Mouse (Mus musculus): ENCODE measurements at regions not wholly inside any gene's neighbourhood (a gene's known extent, or its start where the extent isn't known, plus 50 kb on each side); places are given as distances from the start of the nearest gene placed in this dataset.

DNA sequence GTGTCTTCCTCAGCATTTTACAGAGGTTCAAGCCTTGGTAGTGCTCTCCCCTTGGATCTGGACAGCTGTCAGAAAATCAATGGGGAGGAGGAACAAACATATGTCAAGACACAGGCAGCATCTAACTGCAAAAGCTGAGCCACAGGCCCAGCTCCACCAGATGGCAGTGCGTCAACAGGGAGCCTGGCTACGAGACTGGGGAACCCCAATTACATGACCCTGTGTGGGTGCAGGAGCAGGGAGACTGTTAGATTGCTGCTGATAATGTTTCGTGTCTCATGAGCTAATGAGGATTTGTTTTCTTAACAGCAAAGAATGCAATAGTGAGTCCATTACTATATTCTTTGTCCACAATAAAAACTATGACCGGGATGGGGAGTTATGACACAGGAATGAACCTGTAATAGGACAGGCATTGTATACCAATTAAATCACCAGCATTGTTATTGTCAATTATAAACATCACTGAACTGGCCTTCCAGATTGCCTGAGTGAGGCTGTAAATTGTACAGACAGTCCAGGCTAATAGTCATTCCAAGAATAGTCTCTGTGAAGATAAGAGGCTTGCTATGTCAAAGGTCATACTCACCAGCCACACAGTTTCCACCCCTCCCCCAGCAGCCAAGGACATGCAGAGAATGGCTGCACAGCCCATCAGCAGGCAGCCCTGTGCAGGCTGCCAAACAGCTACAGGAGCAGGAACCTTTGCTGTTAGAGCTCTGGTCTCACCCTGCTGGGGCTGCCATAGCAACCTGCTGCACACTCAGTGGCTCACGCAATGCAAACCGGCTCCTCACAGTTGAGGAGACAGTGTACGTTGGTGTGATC is 58.8 kb upstream of the Barx2 start:
- DNase-seq (peak; percentile 64), ATAC-seq (peak; percentile 82)
- Histone ChIP-seq H3K9ac (replicated peaks) (no peak overlapping the region), H3K9me3 (ENCODE audit: low read length) (no peaks in the 10 kb centered on the region), H3K36me3 (replicated peaks; ENCODE audit: insufficient read depth, low read length) (no peaks in the 10 kb centered on the region), H3K27me3 (ENCODE audit: insufficient read depth, low read length) (no peaks in the 10 kb centered on the region), H3K4me1 (ENCODE audit: insufficient read depth) (peaks cover 6% of the 10 kb centered on the region), H3K4me3 (ENCODE audit: low read depth, low read length) (no peak overlapping the region), H3K4me2 (ENCODE audit: low read depth, low read length) (0 out of 2 replicates have a peak overlapping the region, but pooled peaks have one; percentile 27), H3K27ac (ENCODE audit: low read depth) (no peak overlapping the region)
- no peak for TF ChIP-seq EP300 (IDR thresholded peaks at IDR 0.05; ENCODE audit: low read depth)
- peak; percentile 89 for TF ChIP-seq CTCF (IDR thresholded peaks at IDR 0.05; ENCODE audit: low read depth)
- WGBS (ENCODE audit: insufficient replicate concordance), result 28% methylated on average over 7 of the region's 7 CpGs

DNA sequence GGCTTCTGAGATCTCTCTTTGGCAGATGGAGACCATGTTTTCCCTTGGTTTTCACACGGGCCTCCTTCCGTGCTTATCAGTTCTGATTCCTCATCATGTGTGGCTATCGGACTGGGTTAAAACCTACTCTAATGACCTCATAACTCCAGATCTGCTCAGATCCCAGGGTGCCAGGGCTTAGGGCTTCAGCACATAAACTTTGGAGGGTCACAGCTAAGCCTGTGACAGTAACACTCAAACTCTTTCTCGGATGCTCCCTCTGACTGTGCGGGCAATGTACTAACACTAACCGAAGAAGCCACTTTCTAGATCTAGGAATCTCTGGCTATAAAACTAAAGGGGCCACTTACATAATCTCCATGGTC is 59.3 kb upstream of the Barx2 start:
- DNase-seq (no peak), ATAC-seq (no peak)
- H3K4me2 ChIP-seq (ENCODE audit: low read depth, low read length), result no peak overlapping the region

DNA sequence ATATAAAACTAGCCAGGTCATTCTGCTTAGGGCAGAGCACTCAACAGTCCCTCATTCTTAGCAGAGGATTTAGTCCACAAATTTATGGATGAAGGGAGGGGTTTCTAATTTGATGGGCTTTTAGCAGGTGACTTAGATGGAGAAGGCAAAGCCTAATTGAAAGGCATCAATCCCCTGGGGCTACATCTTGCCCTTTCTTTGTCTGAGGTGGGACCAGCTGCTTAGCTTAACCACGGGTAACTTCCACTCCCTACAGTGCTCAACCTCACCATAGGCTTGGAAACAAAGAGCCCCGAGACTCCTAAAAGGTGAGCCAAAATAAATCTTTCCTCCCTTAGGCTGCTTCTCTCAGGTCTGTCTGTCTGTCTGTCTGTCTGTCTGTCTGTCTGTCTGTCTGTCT is 62.9 kb upstream of the Barx2 start:
- ATAC-seq, result no peak
- H3K4me1 ChIP-seq (ENCODE audit: insufficient read depth), result peaks cover 6% of the 10 kb centered on the region
- H3K27me3 ChIP-seq (ENCODE audit: insufficient read depth, low read length), result no peaks in the 10 kb centered on the region
- no peaks in the 10 kb centered on the region for H3K36me3 ChIP-seq (replicated peaks; ENCODE audit: insufficient read depth, low read length)
- 74% methylated on average over 2 of the region's 2 CpGs for WGBS (ENCODE audit: insufficient replicate concordance)
- no peak for DNase-seq
- H3K9ac ChIP-seq (replicated peaks), result no peak overlapping the region
- no peak overlapping the region for H3K4me3 ChIP-seq (ENCODE audit: low read depth, low read length)
- H3K9me3 ChIP-seq (ENCODE audit: low read length), result peaks cover 3% of the 10 kb centered on the region
- no peak for TF ChIP-seq CTCF (IDR thresholded peaks at IDR 0.05; ENCODE audit: low read depth)
- no peak for TF ChIP-seq EP300 (IDR thresholded peaks at IDR 0.05; ENCODE audit: low read depth)
- no peak overlapping the region for H3K4me2 ChIP-seq (ENCODE audit: low read depth, low read length)
- H3K27ac ChIP-seq (ENCODE audit: low read depth), result no peak overlapping the region

More for the DNA sequence above, 59.3 kb upstream of the Barx2 start:
- Histone ChIP-seq H3K36me3 (replicated peaks; ENCODE audit: insufficient read depth, low read length) (no peaks in the 10 kb centered on the region), H3K9me3 (ENCODE audit: low read length) (no peaks in the 10 kb centered on the region), H3K27ac (ENCODE audit: low read depth) (no peak overlapping the region), H3K9ac (replicated peaks) (no peak overlapping the region), H3K27me3 (ENCODE audit: insufficient read depth, low read length) (no peaks in the 10 kb centered on the region), H3K4me3 (ENCODE audit: low read depth, low read length) (no peak overlapping the region), H3K4me1 (ENCODE audit: insufficient read depth) (peaks cover 6% of the 10 kb centered on the region)
- 56% methylated on average over 6 of the region's 6 CpGs for WGBS (ENCODE audit: insufficient replicate concordance)
- no peak for TF ChIP-seq CTCF (IDR thresholded peaks at IDR 0.05; ENCODE audit: low read depth)
- no peak for TF ChIP-seq EP300 (IDR thresholded peaks at IDR 0.05; ENCODE audit: low read depth)

DNA sequence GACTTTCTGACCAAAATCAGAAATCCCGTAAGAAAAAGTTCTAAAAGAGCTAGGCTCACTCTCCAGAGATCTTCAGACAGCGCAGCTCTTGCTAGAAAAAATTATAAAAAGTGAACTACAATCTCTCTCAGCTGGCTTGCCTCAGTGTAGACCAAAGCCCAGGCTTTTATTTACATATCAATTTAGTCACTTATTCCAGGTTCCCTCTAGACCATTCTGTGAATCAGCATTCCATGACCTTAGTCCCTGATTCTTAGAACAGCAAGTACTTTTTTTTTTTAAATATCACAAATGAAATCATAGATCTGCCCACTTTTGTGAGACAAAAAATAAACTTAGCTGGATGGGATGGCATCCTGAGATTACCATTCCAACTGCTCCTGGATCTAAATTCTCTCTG is 64.8 kb upstream of the Barx2 start:
- 88% methylated on average over 2 of the region's 2 CpGs for WGBS (ENCODE audit: insufficient replicate concordance)
- Histone ChIP-seq H3K36me3 (replicated peaks; ENCODE audit: insufficient read depth, low read length) (no peaks in the 10 kb centered on the region), H3K9ac (replicated peaks) (no peak overlapping the region), H3K4me3 (ENCODE audit: low read depth, low read length) (no peak overlapping the region), H3K27ac (ENCODE audit: low read depth) (no peak overlapping the region), H3K4me2 (ENCODE audit: low read depth, low read length) (no peak overlapping the region), H3K27me3 (ENCODE audit: insufficient read depth, low read length) (no peaks in the 10 kb centered on the region), H3K9me3 (ENCODE audit: low read length) (peaks cover 3% of the 10 kb centered on the region), H3K4me1 (ENCODE audit: insufficient read depth) (no peaks in the 10 kb centered on the region)
- TF ChIP-seq CTCF (IDR thresholded peaks at IDR 0.05; ENCODE audit: low read depth), result no peak
- no peak for TF ChIP-seq EP300 (IDR thresholded peaks at IDR 0.05; ENCODE audit: low read depth)
- ATAC-seq, result no peak
- no peak for DNase-seq

DNA sequence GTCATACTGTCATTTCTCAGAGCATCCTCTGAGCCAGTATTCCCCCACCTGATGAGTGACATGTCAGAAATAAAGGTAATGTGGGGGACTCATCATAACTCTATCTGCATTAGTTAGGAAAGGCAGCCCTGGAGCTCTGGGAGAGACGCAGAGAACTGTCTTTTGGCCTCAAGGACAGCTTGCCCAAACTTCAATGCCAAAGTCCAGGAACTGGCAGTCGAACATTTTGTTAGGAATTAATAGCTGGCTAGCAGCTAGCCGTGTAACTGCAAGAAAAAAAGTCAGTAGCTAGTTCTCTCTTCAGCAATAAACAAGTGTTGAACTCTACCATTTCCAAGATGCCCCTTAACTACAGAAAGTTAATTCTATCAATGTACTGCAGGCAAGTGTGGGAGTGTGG is 65.9 kb upstream of the Barx2 start:
- WGBS (ENCODE audit: insufficient replicate concordance), result 54% methylated on average over 3 of the region's 3 CpGs
- DNase-seq, result no peak
- H3K27me3 ChIP-seq (ENCODE audit: insufficient read depth, low read length), result no peaks in the 10 kb centered on the region

DNA sequence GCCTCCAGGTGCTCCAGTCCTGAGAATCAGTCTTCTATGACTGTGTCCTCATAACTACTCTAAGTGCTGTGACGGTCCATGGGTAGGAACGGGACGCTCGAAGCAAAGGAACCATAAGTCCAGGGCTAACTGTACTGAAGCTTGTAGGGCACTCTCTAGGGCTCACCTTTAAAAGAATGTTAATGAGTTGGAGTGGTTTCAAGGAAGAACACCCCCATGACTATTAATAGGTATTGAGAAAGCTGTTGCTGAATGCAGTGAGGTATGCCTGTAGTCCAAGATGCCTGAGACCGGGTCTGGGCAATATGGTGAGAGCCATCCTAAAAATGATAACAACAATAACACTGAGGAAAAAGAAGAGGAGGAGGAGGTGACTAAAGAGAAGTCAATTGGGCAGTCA is 67.2 kb upstream of the Barx2 start:
- WGBS (ENCODE audit: insufficient replicate concordance), result 85% methylated on average over 5 of the region's 5 CpGs
- Histone ChIP-seq H3K27ac (ENCODE audit: low read depth) (no peak overlapping the region), H3K9ac (replicated peaks) (no peak overlapping the region), H3K4me3 (ENCODE audit: low read depth, low read length) (no peak overlapping the region), H3K9me3 (ENCODE audit: low read length) (peaks cover 3% of the 10 kb centered on the region), H3K36me3 (replicated peaks; ENCODE audit: insufficient read depth, low read length) (no peaks in the 10 kb centered on the region), H3K4me1 (ENCODE audit: insufficient read depth) (no peaks in the 10 kb centered on the region), H3K4me2 (ENCODE audit: low read depth, low read length) (no peak overlapping the region), H3K27me3 (ENCODE audit: insufficient read depth, low read length) (no peaks in the 10 kb centered on the region)
- no peak for DNase-seq
- TF ChIP-seq CTCF (IDR thresholded peaks at IDR 0.05; ENCODE audit: low read depth) (no peak), EP300 (IDR thresholded peaks at IDR 0.05; ENCODE audit: low read depth) (no peak)
- ATAC-seq, result no peak

More for the DNA sequence above, 65.9 kb upstream of the Barx2 start:
- Histone ChIP-seq H3K9ac (replicated peaks) (no peak overlapping the region), H3K4me1 (ENCODE audit: insufficient read depth) (no peaks in the 10 kb centered on the region), H3K4me2 (ENCODE audit: low read depth, low read length) (no peak overlapping the region), H3K36me3 (replicated peaks; ENCODE audit: insufficient read depth, low read length) (no peaks in the 10 kb centered on the region), H3K4me3 (ENCODE audit: low read depth, low read length) (no peak overlapping the region), H3K9me3 (ENCODE audit: low read length) (peaks cover 3% of the 10 kb centered on the region), H3K27ac (ENCODE audit: low read depth) (no peak overlapping the region)
- no peak for TF ChIP-seq EP300 (IDR thresholded peaks at IDR 0.05; ENCODE audit: low read depth)
- TF ChIP-seq CTCF (IDR thresholded peaks at IDR 0.05; ENCODE audit: low read depth), result no peak
- ATAC-seq, result no peak
